Mouse (Mus musculus) embryonic fibroblast, embryonic 13.5 days (primary cell): ENCODE measurements around the gene Adamts3.

Experiments
- CTCF ChIP-seq: IDR thresholded peaks from 2 replicates; pipeline ENCODE4 v1.5.1; 2011; ENCODE audit warnings: mild to moderate bottlenecking, control low read depth, low read length, moderate library complexity, borderline replicate concordance; ENCODE audit not compliant: insufficient read depth
- POLR2A ChIP-seq: IDR thresholded peaks from 2 replicates; pipeline ENCODE4 v1.6.1; 2011; ENCODE audit warnings: low read depth, mild to moderate bottlenecking, control low read depth, low read length, moderate library complexity

DNA sequence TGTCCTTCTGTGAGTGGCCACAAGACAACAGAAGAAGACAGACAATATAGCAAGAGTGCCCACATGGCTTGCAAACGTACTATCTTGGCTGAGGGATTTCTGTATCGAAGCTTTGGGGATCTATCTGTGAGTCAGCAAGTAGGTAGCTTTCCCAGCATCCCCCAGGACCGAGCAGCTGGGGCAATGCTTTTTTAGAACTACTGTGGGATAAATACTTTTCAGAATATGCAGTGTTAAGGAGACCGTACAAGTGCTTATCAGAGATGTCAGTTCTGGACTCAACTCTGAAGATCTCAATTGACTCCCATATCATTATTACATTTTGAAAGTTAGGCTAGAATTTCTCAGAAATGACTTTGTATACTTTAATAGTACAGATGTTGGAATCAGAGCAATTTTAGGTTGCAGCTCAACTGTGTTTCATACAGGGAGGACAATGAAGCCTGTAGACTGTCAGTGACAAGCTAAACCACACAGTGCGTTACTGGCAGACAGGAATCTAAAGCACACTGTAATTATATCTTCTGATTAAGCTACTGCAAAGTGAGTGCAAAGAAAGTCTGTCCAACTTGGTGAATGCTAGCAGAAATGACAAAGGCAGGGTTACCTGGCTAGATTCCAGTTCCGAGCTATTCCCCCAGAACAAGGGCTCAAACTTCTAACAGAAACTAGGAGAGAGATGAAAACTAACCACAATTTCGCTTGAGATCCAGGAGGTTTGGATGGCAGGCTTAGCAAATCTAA, 171.8 kb downstream of the Adamts3 start:
- TF ChIP-seq CTCF (no peak), POLR2A (no peak)
